Mouse (Mus musculus) central nervous system, embryonic 18 days (tissue): ENCODE data around the gene Spata33. TPM values are rescaled to one million over a fixed set of nuclear protein-coding genes. Genes with fewer than 3 reads are reported as not detected.

Experiments
- polyA plus RNA-seq: library from polyadenylated mRNA; depleted of rRNA; stranded (reverse); fragments of >200 nt; gene quantifications from 2 replicates; pipeline ENCODE4 v1.2.3, GENCODE M21; 2012; rRNA removed

Gene Spata33
- polyA plus RNA-seq, result 8.2 and 8.8 TPM in 2 replicates

GRCm38 (mm10) chr8:123212321-123213117, at the start of gene Spata33, which contains the start of gene Chmp1a:
Gene Spata33, plus strand, starts transcription at chr8:123212832.
Gene Chmp1a, minus strand, starts transcription at chr8:123212763.

DNA sequence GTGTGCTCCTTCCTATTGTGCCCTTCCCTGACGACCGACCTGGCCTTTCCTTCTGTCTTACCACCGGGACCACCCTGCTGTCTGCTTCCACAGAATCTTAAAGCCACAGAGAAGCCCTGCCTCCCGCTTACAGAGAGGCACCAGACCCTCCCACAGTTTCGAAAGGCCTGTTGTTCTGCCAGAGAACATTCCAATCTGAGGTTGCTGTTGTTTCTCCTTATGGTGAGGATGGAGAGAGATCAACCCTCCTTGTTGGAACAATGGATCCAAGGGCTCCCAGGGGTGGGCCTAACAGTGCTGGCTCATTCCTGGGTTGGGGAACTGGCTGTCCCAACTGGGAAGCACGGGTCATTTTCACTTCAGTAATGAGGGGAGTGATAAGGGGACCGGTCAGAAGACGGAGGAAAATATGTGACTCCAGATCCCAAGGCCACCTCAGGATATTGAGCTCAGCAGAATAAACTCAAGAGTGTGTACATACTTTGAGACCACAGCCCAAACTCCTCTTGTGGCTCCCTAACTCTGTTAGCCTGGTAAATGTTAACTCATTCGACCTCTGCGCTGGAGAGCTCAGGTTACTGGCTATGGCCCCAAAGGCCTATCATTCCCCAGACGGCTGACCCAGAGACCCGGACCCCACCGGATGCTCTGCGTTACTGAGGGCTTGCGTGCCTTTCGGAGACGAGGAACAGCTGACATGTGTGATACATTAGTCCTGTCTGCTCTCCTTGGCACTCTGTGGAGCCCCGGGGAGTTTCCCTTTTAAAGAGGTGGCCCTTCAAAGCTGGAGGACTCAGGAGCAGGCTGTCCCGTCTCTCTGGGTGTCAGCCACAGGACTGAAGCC, 26.8 kb upstream of the Spata33 start, which contains the start of gene Dpep1:
Dpep1 (plus strand) TSS at position 677 of the 844 bp plus-strand sequence.

GRCm38 (mm10) chr8:123224278-123225266, 11.9 kb downstream of the Spata33 start, which contains the start of gene Cdk10:
Gene Cdk10, plus strand, starts transcription at chr8:123224842.

DNA sequence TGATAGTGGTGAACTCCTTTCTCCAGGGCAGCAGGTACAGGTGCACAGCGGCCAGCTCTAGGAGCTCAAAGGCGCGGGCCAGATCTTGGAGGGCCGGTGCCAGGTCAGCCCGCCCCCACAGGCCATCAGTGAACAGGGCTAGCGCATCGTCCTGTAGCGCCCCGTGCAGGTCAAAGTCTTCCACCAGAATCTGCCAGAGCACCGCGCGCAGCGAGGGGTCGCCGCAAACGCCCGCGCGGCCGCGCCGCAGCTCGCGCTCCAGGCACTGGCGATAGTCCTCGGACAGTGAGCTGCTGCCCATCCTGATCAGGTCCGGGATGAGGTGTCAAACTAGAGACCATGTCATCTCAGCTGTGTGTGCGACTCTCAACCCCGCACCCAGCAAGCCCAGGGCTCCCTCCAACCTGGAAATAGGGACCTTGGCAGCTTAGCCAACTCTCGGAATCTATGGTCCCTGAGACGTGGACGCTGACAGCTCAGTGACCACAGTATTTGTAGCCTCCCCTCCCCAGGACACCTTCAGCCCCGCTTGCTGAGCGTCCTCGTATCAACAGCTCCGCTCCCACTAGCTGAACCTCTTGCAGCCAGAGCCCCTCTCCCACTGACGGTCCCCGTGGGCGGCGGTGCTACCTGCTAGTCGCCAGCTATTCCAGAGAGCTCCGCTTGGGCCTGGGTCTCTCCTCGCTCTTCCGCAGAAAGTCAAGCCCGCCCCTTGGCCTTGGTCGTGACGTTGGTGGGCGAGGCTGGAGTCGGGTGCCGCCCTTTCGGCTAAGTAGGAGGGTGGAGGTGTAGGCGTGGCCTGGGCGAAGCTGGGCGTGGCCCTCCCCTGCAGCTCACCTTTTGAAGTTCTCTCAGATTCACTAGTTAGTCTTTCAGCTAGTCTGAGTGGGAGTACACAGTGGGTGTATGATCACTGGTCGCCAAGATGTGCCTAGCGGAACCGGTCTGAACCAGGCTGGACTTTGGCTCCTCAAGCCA, 23.2 kb downstream of the Spata33 start, which contains the start of gene Spata2l:
Spata2l (minus strand) TSS at position 714 of the 978 bp plus-strand sequence.

DNA sequence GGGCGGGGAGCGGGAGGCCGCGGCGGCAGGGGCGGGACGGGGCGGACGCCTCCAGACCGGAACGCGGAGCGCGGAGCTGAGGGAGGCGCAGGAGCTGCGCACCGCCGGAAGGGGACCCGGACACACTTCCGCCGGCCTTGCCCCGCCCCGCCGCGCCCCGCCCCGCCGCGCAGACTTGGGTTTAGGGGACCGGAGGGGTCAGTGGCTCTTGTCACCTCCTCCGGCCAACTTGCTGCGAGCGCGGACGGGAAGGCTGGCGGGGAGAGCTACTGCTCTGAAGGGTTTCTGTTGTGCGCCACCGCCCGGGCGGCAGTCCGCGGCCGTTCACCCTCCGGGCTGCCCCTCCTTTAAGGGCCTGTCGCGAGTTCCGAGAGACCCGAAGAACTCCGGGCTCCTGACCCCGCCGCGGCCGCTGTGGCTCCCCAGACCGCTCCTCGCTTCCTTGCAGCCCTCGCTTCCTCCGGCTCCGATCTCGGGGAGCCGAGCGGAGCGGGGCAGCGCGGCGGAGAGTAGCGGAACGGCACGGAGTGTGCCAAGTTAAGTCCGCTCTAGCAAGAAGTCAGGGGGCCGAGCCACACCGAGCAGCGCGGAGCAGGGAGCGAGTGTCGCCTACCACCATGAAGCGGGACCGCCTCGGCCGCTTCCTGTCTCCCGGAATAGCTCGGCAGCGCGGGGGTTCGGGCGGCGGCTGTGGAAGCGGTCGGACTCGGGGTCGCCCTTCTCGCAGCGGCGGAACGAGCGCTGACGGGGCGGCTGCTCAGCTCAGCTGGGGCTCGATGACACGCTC, 41.7 kb downstream of the Spata33 start, which contains the start of the genes Zfp276 and Vps9d1:
Zfp276 (plus strand) TSS at position 97 of the 787 bp plus-strand sequence.
Vps9d1 (minus strand) TSS at position 250 of the 787 bp plus-strand sequence.

Other genes with a start within 250 kb of the Spata33 start
- 58.0 and 61.5 TPM in 2 replicates for gene Ankrd11, start 170.6 kb upstream of the Spata33 start, polyA plus RNA-seq
- gene Spg7, start 149.9 kb upstream of the Spata33 start, polyA plus RNA-seq, result 97.8 and 99.0 TPM in 2 replicates
- gene Rpl13, start 110.5 kb upstream of the Spata33 start, polyA plus RNA-seq, result 1,827 and 1,858 TPM in 2 replicates
- 49.1 and 60.3 TPM in 2 replicates for gene Cpne7, start 95.5 kb upstream of the Spata33 start, polyA plus RNA-seq
- gene Sult5a1, start 54.5 kb upstream of the Spata33 start, polyA plus RNA-seq, result 1.1 and 3.5 TPM in 2 replicates
- 0.08 and 0.66 TPM in 2 replicates for gene Dpep1, start 26.6 kb upstream of the Spata33 start, polyA plus RNA-seq
- 157 and 160 TPM in 2 replicates for gene Chmp1a, start 69 bp upstream of the Spata33 start, polyA plus RNA-seq
- 128 TPM in 2 replicates for gene Cdk10, start 12.0 kb downstream of the Spata33 start, polyA plus RNA-seq
- gene Spata2l, start 23.4 kb downstream of the Spata33 start, polyA plus RNA-seq, result 8.7 and 8.9 TPM in 2 replicates
- gene Zfp276, start 41.4 kb downstream of the Spata33 start, polyA plus RNA-seq, result 31.7 and 34.6 TPM in 2 replicates
- 119 and 125 TPM in 2 replicates for gene Vps9d1, start 41.5 kb downstream of the Spata33 start, polyA plus RNA-seq
- gene Fanca, start 105.7 kb downstream of the Spata33 start, polyA plus RNA-seq, result 10.7 and 10.9 TPM in 2 replicates
- 40.7 and 41.0 TPM in 2 replicates for gene Spire2, start 119.9 kb downstream of the Spata33 start, polyA plus RNA-seq
- 365 and 387 TPM in 2 replicates for gene Tcf25, start 160.9 kb downstream of the Spata33 start, polyA plus RNA-seq
- gene Mc1r, start 194.3 kb downstream of the Spata33 start, polyA plus RNA-seq, result 0.03 and 0.08 TPM in 2 replicates
- 3,129 and 3,402 TPM in 2 replicates for gene Tubb3, start 198.6 kb downstream of the Spata33 start, polyA plus RNA-seq
- gene Def8, start 210.7 kb downstream of the Spata33 start, polyA plus RNA-seq, result 50.0 and 50.3 TPM in 2 replicates